Mouse (Mus musculus) neutrophil, adult 5-6 weeks (primary cell): ENCODE results near the gene Klhl24. TPM values are rescaled to one million over a fixed set of nuclear protein-coding genes. Genes with fewer than 3 reads are reported as not detected.
A peak's percentile ranks its signal among the peaks of the same experiment; 100 is the strongest.
"Not testable (repeated sequence)": the region's sequence is repeated elsewhere in the genome, so short reads cannot be mapped to it uniquely, and the experiment has no call there.

Experiments
- ATAC-seq: fragments of 151-379, 151-347 bp; 2 replicates; pipeline ENCODE4 v1.8.0; 2017; ENCODE audit warnings: mild to moderate bottlenecking, moderate TSS enrichment; ENCODE audit not compliant: insufficient number of reproducible peaks, poor library complexity, low FRiP score, severe bottlenecking; ENCODE audit errors: extremely low read depth
- total RNA-seq: library from RNA; stranded (forward); fragments of 200-1000 nt; gene quantifications from 2 replicates; pipeline ENCODE4 v1.2.3, GENCODE M21; 2017

Gene Klhl24
- 242 and 277 TPM in 2 replicates for total RNA-seq

DNA sequence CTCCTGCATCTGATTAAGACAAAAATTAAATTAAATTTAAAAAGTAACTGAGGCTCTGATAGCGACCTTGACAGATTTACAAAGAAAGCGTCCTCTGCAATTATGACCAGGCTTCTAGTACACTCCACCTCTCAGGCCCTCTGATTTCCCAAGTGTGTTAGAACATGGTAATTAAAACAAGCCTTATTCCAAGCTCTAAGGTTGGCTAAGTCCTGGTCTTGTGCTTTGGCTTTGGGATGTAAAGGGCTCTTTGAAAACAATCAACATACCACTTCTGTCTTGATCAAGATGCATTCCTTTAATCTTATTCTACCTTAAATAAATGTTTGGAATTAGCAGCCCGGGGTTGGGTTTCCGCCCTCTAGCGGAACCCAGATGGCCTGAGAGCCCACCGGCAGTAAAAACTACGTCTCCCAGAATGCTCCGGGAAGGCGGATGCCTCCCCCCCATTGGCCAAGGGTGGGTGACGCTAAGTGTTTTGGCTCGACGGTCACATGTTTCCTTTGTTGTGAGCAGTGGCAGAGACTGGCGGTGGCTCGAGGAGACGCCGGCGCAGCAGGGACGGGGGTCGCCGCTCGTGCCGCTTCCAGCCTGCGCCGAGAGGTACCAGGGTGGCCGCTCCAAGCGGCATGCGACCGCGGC, at the start of gene Klhl24:
Gene Klhl24, plus strand, starts transcription at position 474 of the 642 bp plus-strand sequence.
- ATAC-seq: peak; percentile 92

- no peak for ATAC-seq
These were observed 44.7 kb upstream of the Klhl24 start for GRCm38 (mm10) chr16:20052655-20053054.

DNA sequence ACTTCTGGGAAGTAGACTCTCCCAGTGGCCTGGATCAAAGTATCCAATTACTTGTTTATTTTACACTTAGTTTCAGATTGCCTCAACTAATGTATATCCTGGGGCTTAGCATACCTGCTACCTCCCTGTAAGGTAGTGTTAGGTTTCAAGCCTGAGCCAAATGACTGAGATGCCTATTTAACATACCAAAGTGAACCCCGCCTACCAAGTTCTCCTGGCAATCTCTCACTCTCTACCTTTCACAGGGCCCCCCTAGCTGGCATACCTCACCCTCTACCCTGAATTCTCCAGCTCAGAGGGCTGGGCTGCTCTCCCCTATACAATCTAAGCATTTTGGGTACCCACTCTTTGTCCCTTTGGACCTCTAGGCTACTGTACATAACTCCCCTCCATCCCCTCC, 24.6 kb upstream of the Klhl24 start:
- ATAC-seq: no peak

- ATAC-seq: peak; percentile 58; the same call in 1 of the 2 replicates
These were observed 20.7 kb upstream of the Klhl24 start for GRCm38 (mm10) chr16:20076675-20077074.

DNA sequence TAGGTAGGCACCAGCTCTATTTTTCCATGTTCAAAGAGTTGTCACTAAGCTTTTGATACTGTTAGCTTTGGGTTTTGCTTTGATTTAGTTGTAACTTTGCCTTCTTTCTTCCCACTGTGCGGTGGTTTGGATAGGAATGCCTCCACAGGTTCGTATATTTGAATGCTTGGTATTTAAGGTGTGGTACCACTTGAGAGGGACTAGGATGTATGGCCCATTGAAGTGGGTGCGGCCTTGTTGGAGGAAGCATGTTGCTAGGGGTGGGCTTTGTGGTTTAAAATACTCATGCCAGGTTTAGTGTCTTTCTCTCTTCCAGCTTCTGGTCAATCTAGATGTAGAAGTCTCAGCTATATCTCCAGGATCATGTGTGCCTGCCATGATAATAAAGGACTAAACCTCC, 17.1 kb upstream of the Klhl24 start:
- ATAC-seq: no peak

- no peak for ATAC-seq
These were observed 12.7 kb upstream of the Klhl24 start for GRCm38 (mm10) chr16:20084623-20085022.

DNA sequence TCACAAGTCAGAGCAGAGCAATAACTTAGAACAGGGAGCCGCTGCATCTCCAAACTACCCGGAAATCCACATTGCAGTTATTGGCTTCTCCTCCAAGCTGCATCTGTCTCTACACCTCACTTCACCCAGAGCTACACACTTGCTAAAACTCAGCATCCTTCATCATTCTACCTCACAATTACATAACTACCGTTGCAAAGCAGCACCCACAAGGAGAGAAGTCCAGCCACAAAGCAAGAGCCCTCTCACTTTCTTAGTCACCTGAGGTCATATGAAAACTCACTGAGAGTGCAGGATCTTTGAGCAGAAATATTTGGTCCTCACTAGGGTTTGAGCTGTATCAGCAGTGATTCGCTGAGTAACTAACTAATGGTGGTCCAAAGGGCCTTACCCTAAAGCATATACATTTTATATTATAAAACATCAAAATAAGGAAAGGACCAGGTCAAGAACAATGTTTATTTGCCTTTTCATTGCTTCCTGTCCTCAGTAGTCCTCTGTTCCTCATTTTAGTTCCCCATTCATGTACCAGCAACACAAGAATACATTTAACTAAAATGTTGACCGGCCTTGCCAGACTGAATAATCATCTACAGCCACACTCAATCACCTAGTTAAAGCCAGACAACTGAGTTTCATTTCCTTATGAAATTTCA, 12.0 kb upstream of the Klhl24 start:
- peak; percentile 74 for ATAC-seq

GRCm38 (mm10) chr16:20086976-20087375, 10.4 kb upstream of the Klhl24 start:
- no peak for ATAC-seq

DNA sequence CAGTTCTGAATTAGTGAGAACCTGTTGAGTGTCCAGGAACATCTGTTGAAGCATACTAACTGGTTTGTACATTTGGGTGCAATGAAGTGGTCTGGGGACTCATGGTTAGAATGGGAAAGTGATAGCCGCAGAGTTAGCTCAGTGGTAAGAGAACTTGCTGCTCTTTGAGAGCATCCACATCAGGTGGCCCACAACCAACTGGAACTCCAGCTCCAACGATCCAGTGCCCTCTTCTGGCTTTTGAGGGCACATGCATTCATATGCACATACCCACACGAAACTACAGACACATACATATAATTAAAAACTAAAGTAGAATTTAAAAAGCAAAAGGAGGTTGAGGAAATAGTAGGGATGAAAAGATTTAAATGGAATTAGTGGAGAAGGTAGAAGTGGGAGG, 7.7 kb upstream of the Klhl24 start:
- no peak for ATAC-seq

- no peak for ATAC-seq
These were observed 6.3 kb upstream of the Klhl24 start for GRCm38 (mm10) chr16:20090921-20091575.

GRCm38 (mm10) chr16:20095966-20096365, 1.4 kb upstream of the Klhl24 start:
- ATAC-seq: no peak

GRCm38 (mm10) chr16:20097711-20098374, 501 bp downstream of the Klhl24 start:
- ATAC-seq: peak; percentile 78

- ATAC-seq: no peak
These were observed 1.0 kb downstream of the Klhl24 start for GRCm38 (mm10) chr16:20098375-20098727.

DNA sequence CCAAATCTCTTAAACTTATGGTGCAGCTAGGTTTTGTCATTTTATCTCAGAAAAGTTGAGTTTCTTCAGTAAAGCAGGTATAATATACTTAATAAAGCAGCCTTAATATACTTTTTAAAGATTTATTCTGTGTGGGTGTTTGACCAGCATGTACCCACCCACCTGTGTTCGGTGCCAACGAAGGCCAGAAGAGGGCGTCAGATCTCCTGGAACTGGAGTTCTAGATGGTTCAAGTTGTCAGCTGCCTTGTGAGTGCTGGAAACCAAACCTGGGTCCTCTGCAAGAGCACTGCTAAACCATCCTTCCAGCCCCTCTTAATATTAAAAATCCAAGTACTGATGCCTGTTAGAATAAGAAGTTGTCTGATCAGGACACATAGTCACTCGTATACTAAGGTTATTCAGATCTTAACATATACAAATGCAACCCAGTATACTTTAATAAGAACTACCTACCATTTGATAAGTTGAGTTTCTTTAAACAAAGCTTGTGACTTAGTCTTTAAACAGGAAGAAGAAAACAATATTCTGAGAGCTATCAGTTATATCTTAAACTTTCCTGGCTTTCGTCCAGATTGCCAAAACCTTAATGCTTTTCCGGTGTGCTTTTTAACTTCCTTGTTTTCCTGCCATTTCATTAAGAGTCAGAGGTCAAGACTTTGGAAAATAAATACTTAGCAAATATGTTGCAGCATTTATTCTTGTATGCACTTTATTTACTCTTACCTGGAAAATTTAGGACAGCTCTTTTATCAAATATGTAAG, 1.7 kb downstream of the Klhl24 start:
- ATAC-seq: no peak

- no peak for ATAC-seq
These were observed 9.7 kb downstream of the Klhl24 start for GRCm38 (mm10) chr16:20106996-20107395.

- peak; percentile 19; the same call in 1 of the 2 replicates for ATAC-seq
These were observed 11.6 kb downstream of the Klhl24 start for GRCm38 (mm10) chr16:20108961-20109360.

DNA sequence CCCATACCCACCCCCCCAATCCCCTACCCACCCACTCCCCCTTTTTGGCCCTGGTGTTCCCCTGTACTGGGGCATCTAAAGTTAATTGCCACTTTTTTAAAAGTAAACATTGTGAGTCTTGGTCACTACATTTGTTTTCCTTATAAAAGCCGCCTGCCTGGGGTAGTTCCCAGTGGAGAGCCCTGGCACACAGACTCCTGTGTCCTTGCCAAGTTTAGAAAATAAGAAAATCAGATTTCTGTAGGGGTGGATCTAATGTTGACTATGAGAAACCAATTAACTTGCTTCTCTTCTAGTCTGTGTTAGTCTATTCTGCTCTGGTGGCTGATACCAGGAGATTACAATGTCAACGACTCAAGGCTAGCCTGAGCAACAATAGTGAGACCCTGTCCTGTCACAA, 15.3 kb downstream of the Klhl24 start:
- ATAC-seq: no peak

DNA sequence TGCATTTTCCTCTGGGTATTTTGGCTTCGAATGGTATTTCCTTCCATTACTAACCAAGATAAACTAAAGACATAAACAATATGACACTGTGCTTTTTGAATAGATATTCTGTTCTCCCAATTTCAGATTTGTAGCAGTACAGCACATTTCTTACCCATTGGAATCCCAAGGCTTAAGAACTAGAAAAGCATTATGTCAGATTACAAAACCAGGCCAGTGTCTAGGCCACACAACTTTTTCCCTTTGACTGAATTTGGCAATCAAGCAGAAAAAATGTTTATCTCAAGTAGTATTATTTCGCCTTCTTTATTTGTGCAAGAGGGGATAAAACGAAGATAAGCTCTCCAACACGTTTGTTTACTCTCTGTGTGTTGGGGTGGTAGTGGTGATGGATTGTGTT, 18.7 kb downstream of the Klhl24 start:
- no peak for ATAC-seq

DNA sequence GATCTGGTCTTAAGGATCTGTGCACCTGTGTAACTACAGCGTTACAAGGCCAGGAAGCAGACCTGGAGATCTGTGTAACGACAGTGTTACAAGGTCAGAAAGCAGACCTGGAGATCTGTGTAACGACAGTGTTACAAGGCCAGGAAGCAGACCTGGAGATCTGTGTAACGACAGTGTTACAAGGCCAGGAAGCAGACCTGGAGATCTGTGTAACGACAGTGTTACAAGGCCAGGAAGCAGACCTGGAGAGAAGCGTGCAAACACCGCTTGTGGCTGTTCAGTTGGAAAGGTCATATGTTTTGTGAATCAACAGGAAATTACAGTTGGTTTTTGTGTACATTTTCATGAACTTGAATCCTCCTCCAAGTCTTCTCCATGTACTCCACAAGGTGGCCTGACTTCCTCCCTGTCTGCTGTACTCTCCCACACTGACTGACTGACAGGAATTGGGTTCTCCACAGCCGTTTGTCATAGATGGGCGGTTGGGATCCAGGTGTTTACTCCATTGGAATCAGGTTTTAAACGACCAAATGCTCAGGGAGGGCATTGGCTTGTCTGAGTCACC, 29.1 kb downstream of the Klhl24 start:
- ATAC-seq: not testable (repeated sequence)
